Mouse (Mus musculus): ENCODE measurements around the gene Grin2d. TPM values are rescaled to one million over a fixed set of nuclear protein-coding genes. Genes with fewer than 3 reads are reported as not detected.

Grin2d gene
- total RNA-seq, 2 experiments from 2014 or later, result not detected

GRCm38 (mm10) chr7:45813787-45814779, 64.1 kb downstream of the Grin2d start, which contains the start of gene Cyth2:
Gene Cyth2, minus strand, starts transcription at chr7:45814581.
- ATAC-seq (replicated peaks; ENCODE audit: low FRiP score, poor library complexity, severe bottlenecking), result peak; percentile 95

DNA sequence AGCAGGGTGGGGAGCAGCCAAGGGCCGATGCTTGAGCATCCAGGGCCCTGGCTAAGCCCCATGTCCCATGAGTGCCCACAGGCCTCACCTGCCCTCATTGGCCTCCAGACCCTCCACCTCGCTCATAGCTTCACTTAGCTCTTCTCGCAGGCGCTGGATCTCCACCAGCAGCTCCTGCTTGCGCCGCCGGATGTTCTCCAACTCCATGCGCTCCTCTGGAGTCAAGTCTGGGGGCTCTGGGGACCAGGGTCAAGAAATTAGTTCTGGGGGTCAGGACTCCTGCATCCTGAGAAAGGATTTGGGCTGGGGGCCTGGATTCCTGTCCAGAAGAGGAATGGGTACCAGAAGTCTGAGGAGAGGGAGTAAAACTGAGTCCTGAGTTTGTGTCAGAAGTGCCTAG, 65.3 kb downstream of the Grin2d start:
- no peak for ATAC-seq (replicated peaks; ENCODE audit: low FRiP score, poor library complexity, severe bottlenecking)

- no peak for ATAC-seq (replicated peaks; ENCODE audit: low FRiP score, poor library complexity, severe bottlenecking)
These were observed 68.7 kb downstream of the Grin2d start for GRCm38 (mm10) chr7:45809276-45810075.

GRCm38 (mm10) chr7:45808471-45808870, 69.7 kb downstream of the Grin2d start:
- ATAC-seq (replicated peaks; ENCODE audit: low FRiP score, poor library complexity, severe bottlenecking), result no peak

- ATAC-seq (replicated peaks; ENCODE audit: low FRiP score, poor library complexity, severe bottlenecking), result no peak
These were observed 72.2 kb downstream of the Grin2d start for GRCm38 (mm10) chr7:45805941-45806340.

DNA sequence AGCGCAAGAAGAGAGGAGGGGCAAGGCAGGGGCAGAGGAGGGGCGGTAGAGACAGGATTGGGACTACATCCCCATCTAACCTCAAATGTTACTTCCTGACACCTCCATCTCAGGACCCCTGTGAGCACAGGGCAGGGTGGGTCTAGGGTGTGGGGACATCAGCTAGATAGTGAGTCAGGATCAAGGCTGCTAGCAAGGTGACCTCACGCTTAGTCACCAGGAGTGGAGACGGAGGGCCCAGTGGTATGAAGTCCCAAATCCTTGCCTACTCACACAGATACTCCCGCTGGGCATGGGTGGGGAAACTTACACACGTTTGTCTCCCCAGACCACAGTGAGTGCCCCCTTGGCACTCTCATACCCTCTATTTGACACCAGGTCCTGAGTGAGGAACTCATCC, 75.6 kb downstream of the Grin2d start:
- no peak for ATAC-seq (replicated peaks; ENCODE audit: low FRiP score, poor library complexity, severe bottlenecking)

DNA sequence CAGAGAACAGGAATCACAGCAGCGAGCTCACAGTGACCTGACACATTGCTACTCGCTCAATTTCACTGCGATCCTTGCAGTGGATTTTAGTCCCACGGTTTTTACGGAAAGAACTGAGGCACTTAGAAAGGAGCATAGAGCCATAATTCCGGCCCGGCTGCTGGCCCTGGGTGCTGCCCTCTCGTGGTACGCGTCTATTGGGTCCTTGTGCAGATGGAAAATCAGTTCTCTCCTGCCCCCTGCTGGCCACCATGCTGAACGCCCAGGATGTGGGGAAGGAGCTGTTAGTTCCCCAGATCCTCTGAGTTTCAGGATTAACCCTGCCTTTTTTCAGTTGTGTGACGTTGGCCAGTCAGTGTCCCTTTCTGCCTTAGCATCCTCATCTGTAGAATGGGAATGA, 76.8 kb downstream of the Grin2d start:
- ATAC-seq (replicated peaks; ENCODE audit: low FRiP score, poor library complexity, severe bottlenecking), result peak; percentile 88

GRCm38 (mm10) chr7:45800546-45801204, 77.5 kb downstream of the Grin2d start:
- ATAC-seq (replicated peaks; ENCODE audit: low FRiP score, poor library complexity, severe bottlenecking), result 0 out of 2 replicates have a peak, but pooled peaks have one; percentile 23

DNA sequence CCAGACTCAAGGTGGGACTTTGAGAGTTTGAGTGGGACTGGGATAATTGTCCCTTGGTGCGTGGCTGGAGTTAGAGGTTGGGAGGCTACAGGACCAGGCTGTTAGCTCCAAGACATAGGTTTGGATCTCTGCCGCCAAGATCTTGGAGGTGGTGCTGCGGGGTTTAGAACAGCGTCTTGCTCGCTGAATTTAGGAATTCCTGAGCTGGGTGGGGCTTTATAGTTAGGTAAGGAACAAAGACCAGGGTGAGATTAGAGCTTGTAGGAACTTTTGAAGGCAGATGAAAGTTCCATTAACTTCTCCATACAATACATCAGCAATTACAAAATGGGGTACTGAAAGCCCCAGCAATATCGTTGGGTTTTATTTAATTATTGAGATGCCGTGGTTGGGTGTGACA, 78.2 kb downstream of the Grin2d start:
- ATAC-seq (replicated peaks; ENCODE audit: low FRiP score, poor library complexity, severe bottlenecking), result no peak

DNA sequence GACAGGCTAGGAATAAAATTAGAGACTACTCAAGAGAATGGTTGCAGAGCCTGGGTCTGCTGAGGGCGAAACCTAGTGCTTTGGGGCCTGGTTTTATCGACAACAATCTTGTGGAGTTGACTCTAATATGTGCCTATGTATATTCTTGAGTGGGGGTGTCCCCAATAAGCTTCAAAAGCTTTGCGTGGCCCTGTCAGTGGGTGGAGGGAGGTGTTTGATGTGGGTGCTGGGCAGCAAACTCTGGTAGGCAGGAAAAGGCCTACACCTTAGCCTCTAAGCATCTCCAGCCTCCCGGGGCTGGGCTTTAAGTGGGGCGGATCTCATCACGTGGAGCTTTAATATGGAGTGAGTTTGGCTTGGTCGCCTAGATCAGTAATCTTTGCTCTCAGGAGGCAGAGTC, 79.2 kb downstream of the Grin2d start:
- no peak for ATAC-seq (replicated peaks; ENCODE audit: low FRiP score, poor library complexity, severe bottlenecking)

DNA sequence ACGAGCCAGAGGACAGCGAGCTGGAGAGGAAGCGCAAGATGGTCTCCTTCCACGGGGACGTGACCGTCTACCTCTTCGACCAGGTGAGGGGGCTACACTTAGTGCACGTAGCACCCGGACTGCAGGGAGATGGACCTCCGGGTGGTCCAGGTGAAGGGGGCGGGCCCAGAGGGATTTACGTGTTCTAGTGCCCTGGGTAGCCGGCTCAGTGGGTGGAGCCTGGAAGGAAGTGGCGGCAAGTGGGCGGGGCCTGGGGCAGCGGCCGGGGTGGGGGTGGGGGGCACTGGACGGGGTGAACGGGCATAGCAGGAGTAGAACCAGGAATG, 79.7 kb downstream of the Grin2d start:
- no peak for ATAC-seq (replicated peaks; ENCODE audit: low FRiP score, poor library complexity, severe bottlenecking)

- ATAC-seq (replicated peaks; ENCODE audit: low FRiP score, poor library complexity, severe bottlenecking), result no peak
These were observed 80.3 kb downstream of the Grin2d start for GRCm38 (mm10) chr7:45797661-45798510.

DNA sequence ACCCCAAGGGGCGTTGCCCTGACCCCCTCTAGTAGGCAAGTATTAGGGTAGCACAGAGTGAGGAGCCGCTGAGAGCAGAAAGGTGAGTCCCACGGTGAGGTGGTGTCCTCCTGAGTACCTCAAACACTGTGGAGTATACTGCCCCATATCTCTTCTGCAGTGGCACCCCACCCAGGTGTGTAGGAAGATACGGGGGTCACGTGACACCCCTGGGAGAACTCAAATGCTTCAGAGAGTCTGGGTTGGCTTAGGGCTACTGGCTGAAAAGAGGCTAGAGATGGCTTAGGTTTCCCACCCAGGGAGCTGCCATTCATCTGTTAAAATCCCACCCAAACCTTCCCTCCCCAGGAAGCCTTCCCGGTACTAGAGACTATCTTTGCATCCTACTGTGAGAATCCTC, 81.2 kb downstream of the Grin2d start:
- peak; percentile 63 for ATAC-seq (replicated peaks; ENCODE audit: low FRiP score, poor library complexity, severe bottlenecking)

- no peak for ATAC-seq (replicated peaks; ENCODE audit: low FRiP score, poor library complexity, severe bottlenecking)
These were observed 83.2 kb downstream of the Grin2d start for GRCm38 (mm10) chr7:45794971-45795370.

GRCm38 (mm10) chr7:45793969-45794585, 84.1 kb downstream of the Grin2d start:
- no peak for ATAC-seq (replicated peaks; ENCODE audit: low FRiP score, poor library complexity, severe bottlenecking)

GRCm38 (mm10) chr7:45793240-45793639, 84.9 kb downstream of the Grin2d start:
- ATAC-seq (replicated peaks; ENCODE audit: low FRiP score, poor library complexity, severe bottlenecking), result no peak

DNA sequence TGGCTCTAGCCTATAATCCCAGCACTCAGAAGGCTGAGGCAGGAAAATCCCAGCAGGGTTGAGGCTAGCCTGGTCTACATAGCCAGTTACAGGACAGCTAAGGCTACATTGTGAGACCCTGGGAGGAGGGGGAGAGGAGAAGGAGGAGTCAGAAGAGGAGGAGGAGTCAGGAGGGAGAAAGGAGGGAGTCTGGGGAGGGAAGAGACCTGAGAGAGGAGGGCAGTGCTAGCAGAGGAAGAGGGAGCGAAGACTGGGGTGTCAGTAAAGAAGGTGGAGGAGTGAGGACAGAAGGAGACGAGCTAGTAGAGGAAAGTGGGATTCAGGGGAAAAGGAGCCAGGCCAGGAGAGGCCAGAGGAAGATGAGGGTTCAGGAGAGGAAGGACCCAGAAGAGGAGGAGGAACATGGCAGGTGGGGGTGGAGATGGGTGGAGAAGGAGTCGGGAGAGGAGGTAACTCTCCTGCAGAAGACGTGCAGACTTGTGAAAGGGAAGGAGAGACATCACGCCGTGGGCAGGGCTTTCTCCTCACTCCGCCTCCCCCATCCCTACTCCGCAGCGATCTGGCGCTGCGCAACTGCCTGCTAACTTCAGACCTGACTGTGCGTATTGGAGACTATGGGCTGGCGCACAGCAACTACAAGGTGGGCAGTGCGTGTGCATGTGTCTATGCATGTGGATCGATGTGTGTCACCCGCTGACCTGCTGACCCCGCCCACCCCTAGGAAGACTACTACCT, 86.3 kb downstream of the Grin2d start:
- no peak for ATAC-seq (replicated peaks; ENCODE audit: low FRiP score, poor library complexity, severe bottlenecking)

DNA sequence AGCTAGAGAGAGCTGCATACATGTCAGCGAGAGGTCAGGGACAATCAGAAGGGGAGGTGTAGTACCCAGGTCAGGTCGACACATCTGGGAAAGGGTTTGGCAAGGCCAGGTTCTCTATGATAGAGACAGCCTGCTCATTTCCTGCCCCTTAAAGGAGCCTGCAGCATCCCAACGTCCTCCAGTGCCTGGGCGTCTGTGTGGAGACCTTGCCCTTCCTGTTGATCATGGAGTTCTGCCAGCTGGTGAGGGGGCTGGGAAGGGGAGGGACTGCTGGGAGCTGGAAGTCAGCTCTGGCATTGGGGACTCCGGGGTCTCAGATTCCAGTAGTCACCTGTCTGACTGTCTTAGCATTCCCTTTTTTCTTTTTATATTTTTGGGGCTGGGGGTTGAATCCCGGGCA, 87.5 kb downstream of the Grin2d start:
- ATAC-seq (replicated peaks; ENCODE audit: low FRiP score, poor library complexity, severe bottlenecking), result no peak
